ENCODE assay signal across 14 mouse cellular contexts in the genomic region with DNA sequence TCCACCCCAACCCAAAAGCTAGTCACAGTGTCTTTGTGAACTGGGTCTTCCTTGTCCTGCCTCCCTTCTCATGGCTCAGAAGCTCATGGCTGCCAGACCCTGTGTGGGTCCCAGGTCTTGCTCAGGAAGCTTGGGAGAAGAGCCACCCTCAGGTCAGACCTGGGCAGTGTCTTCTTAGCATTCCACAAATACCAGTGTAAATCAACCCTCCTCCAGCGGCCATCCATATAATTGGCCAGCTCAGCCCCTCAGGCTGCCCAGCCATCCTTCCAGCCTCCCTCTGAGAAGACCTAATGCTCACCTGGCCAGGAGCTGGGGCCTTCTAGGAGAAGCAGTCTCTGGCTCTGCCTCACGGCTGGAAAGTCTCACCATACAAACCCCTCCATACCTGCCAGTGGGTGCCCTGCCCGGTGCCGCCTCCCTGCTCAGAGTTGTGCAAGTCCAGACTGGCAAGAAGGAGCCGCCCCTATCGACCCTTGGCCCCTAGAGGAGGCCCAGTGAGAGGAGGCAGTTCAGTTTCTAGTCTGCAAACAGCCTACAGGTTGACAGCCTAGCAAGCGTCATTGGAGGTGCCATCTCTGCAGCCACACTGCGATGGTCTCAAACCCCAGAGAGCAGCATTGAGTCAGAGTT. TPM values are rescaled to one million over a fixed set of nuclear protein-coding genes. Genes with fewer than 3 reads are reported as not detected.
A peak's percentile ranks its signal among the peaks of the same experiment; 100 is the strongest.
DNase-seq lines count a peak whose midpoint lies in the region; ATAC-seq and TF ChIP-seq lines count a peak whose summit lies in the region.
"Had no signal": no experiment of that assay in that cellular context is flagged by ENCODE, and none has a peak within 500 bp of the region (broad histone marks: within the 10 kb centered on the region; RNA-seq: fewer than 3 reads in every experiment).

TSS of gene 2310007B03Rik (minus strand) at position 448 of the 633 bp plus-strand sequence.

- no peak within 1 kb of the TSS for H3K4me2 ChIP-seq in liver, embryonic 12.5 days
- H3K4me2 ChIP-seq in kidney, embryonic 16.5 days (replicated peaks; ENCODE audit: low read depth, low read length) = no peak within 1 kb of the TSS
- H3K4me2 ChIP-seq in stomach, embryonic 16.5 days (ENCODE audit: low read depth, low read length) = peak within 1 kb of the TSS; percentile 37; the same call in 1 of the 2 replicates
- H3K4me2 ChIP-seq in midbrain, embryonic 16.5 days (ENCODE audit: low read length) = no peak within 1 kb of the TSS
- H3K4me2 ChIP-seq: heart, embryonic 13.5 days had no signal

- TF ChIP-seq POLR2A in liver, adult 2 months (IDR thresholded peaks at IDR 0.05; ENCODE audit: extremely low read depth, insufficient read depth, low read length) = no peak
- TF ChIP-seq POLR2A in lung, adult 2 months (IDR thresholded peaks at IDR 0.05; ENCODE audit: borderline replicate concordance, extremely low read depth, low read depth, low read length) = no peak; the same call in 1 of the 2 replicates

- WGBS in liver, adult 2 months = 21% methylated on average over 8 of the region's 8 CpGs
- 54% methylated on average over 8 of the region's 8 CpGs for WGBS in liver, embryonic 12.5 days (ENCODE audit: insufficient replicate concordance)
- WGBS in kidney, embryonic 16.5 days = 60% methylated on average over 8 of the region's 8 CpGs
- 56% methylated on average over 8 of the region's 8 CpGs for WGBS in lung, adult 2 months
- WGBS in stomach, embryonic 16.5 days = 50% methylated on average over 8 of the region's 8 CpGs
- WGBS in midbrain, embryonic 16.5 days = 78% methylated on average over 8 of the region's 8 CpGs

- no peak within 1 kb of the TSS for H3K27ac ChIP-seq in liver, adult 2 months (replicated peaks; ENCODE audit: insufficient read depth, low read depth, low read length)
- H3K27ac ChIP-seq in liver, embryonic 12.5 days = no peak within 1 kb of the TSS
- H3K27ac ChIP-seq in kidney, embryonic 16.5 days (ENCODE audit: low read length) = peak within 1 kb of the TSS; percentile 40; the same call in 1 of the 2 replicates
- peak within 1 kb of the TSS; percentile 88 for H3K27ac ChIP-seq in stomach, embryonic 16.5 days (ENCODE audit: low read length)
- no peak within 1 kb of the TSS for H3K27ac ChIP-seq in gastrocnemius, adult 2 months
- H3K27ac ChIP-seq in midbrain, embryonic 16.5 days (ENCODE audit: low read length) = no peak within 1 kb of the TSS
- H3K27ac ChIP-seq: heart, embryonic 13.5 days had no signal

- TF ChIP-seq CTCF in liver, adult 2 months (IDR thresholded peaks at IDR 0.05; ENCODE audit: low read depth, low read length) = no peak
- TF ChIP-seq CTCF in lung, adult 2 months (IDR thresholded peaks at IDR 0.05; ENCODE audit: insufficient read depth, low read length) = no peak
- no peak for TF ChIP-seq CTCF in gastrocnemius, adult 2 months (IDR thresholded peaks at IDR 0.05)

- H3K79me2 ChIP-seq in liver, adult 2 months (ENCODE audit: control insufficient read depth, insufficient read depth, low read length) = no peaks in the 10 kb centered on the region

- no peak within 1 kb of the TSS for H3K4me3 ChIP-seq in liver, adult 2 months (ENCODE audit: insufficient read depth, low read depth, low read length)
- no peak within 1 kb of the TSS for H3K4me3 ChIP-seq in liver, embryonic 12.5 days
- H3K4me3 ChIP-seq in kidney, embryonic 16.5 days (ENCODE audit: low read length) = no peak within 1 kb of the TSS
- H3K4me3 ChIP-seq in lung, adult 2 months (replicated peaks; ENCODE audit: extremely low read depth, low read depth, low read length) = peak within 1 kb of the TSS; percentile 36
- H3K4me3 ChIP-seq in stomach, embryonic 16.5 days (replicated peaks; ENCODE audit: low read length) = peak within 1 kb of the TSS; percentile 30
- H3K4me3 ChIP-seq in gastrocnemius, adult 2 months = no peak within 1 kb of the TSS
- H3K4me3 ChIP-seq in midbrain, embryonic 16.5 days (ENCODE audit: low read depth, low read length) = no peak within 1 kb of the TSS
- H3K4me3 ChIP-seq: heart, embryonic 13.5 days had no signal

- peaks cover 7% of the 10 kb centered on the region; the same call in 1 of the 2 replicates for H3K4me1 ChIP-seq in liver, adult 2 months (ENCODE audit: control insufficient read depth, insufficient read depth, low read length)
- H3K4me1 ChIP-seq in liver, embryonic 12.5 days = no peaks in the 10 kb centered on the region
- peaks cover 8% of the 10 kb centered on the region; the same call in 1 of the 2 replicates for H3K4me1 ChIP-seq in kidney, embryonic 16.5 days (ENCODE audit: insufficient read depth, low read length)
- no peaks in the 10 kb centered on the region for H3K4me1 ChIP-seq in lung, adult 2 months (ENCODE audit: control insufficient read depth, insufficient read depth, low read length)
- H3K4me1 ChIP-seq in stomach, embryonic 16.5 days (ENCODE audit: control insufficient read depth, insufficient read depth, low read length) = no peaks in the 10 kb centered on the region; the same call in 1 of the 2 replicates
- H3K4me1 ChIP-seq in midbrain, embryonic 16.5 days (ENCODE audit: control insufficient read depth, insufficient read depth, low read length) = no peaks in the 10 kb centered on the region

- H3K36me3 ChIP-seq in liver, adult 2 months (ENCODE audit: control insufficient read depth, insufficient read depth, low read length) = no peaks in the 10 kb centered on the region
- no peaks in the 10 kb centered on the region for H3K36me3 ChIP-seq in liver, embryonic 12.5 days
- H3K36me3 ChIP-seq in kidney, embryonic 16.5 days (ENCODE audit: insufficient read depth, low read length) = no peaks in the 10 kb centered on the region
- no peaks in the 10 kb centered on the region for H3K36me3 ChIP-seq in stomach, embryonic 16.5 days (ENCODE audit: control insufficient read depth, insufficient read depth, low read length)
- H3K36me3 ChIP-seq in midbrain, embryonic 16.5 days (ENCODE audit: control insufficient read depth, insufficient read depth, low read length) = no peaks in the 10 kb centered on the region
- H3K36me3 ChIP-seq: heart, embryonic 13.5 days had no signal

- H3K9me3 ChIP-seq in liver, embryonic 12.5 days (replicated peaks) = no peaks in the 10 kb centered on the region
- H3K9me3 ChIP-seq in kidney, embryonic 16.5 days (ENCODE audit: low read length) = no peaks in the 10 kb centered on the region
- no peaks in the 10 kb centered on the region for H3K9me3 ChIP-seq in stomach, embryonic 16.5 days (replicated peaks; ENCODE audit: control insufficient read depth, low read length)
- no peaks in the 10 kb centered on the region for H3K9me3 ChIP-seq in midbrain, embryonic 16.5 days (replicated peaks; ENCODE audit: control insufficient read depth, low read length, poor library complexity, severe bottlenecking)
- H3K9me3 ChIP-seq: heart, embryonic 13.5 days had no signal

- H3K27me3 ChIP-seq in liver, adult 2 months (ENCODE audit: control insufficient read depth, insufficient read depth, low read length) = no peaks in the 10 kb centered on the region
- H3K27me3 ChIP-seq in liver, embryonic 12.5 days (replicated peaks) = no peaks in the 10 kb centered on the region
- no peaks in the 10 kb centered on the region for H3K27me3 ChIP-seq in kidney, embryonic 16.5 days (ENCODE audit: insufficient read depth, low read length)
- no peaks in the 10 kb centered on the region for H3K27me3 ChIP-seq in stomach, embryonic 16.5 days (ENCODE audit: control insufficient read depth, insufficient read depth, low read length)
- no peaks in the 10 kb centered on the region for H3K27me3 ChIP-seq in midbrain, embryonic 16.5 days (ENCODE audit: control insufficient read depth, insufficient read depth, low read depth, low read length)

- no peak for ATAC-seq in liver, embryonic 12.5 days
- ATAC-seq in kidney, embryonic 16.5 days (ENCODE audit: low FRiP score, low TSS enrichment) = peak; percentile 62
- peak; percentile 73; the same call in 1 of the 2 replicates for ATAC-seq in stomach, embryonic 16.5 days (ENCODE audit: insufficient read depth, low FRiP score)
- no peak for ATAC-seq in midbrain, embryonic 16.5 days

- no peak within 1 kb of the TSS for H3K9ac ChIP-seq in liver, adult 2 months (ENCODE audit: low read depth, low read length)
- no peak within 1 kb of the TSS for H3K9ac ChIP-seq in liver, embryonic 12.5 days
- H3K9ac ChIP-seq in kidney, embryonic 16.5 days (replicated peaks; ENCODE audit: low read length) = no peak within 1 kb of the TSS
- H3K9ac ChIP-seq in stomach, embryonic 16.5 days (ENCODE audit: low read length) = peak within 1 kb of the TSS; percentile 54; the same call in 1 of the 2 replicates
- H3K9ac ChIP-seq in midbrain, embryonic 16.5 days (ENCODE audit: low read depth, low read length) = no peak within 1 kb of the TSS
- H3K9ac ChIP-seq: heart, embryonic 13.5 days had no signal

- peak; percentile 66 for DNase-seq in liver, adult 2 months (ENCODE audit: extremely low read depth, low read depth, low spot score)
- DNase-seq in lung, adult 2 months = peak; percentile 56
- DNase-seq in gastrocnemius, adult 2 months = no peak
- DNase-seq in ovary, adult 18-20 months (ENCODE audit: low spot score) = no peak
- DNase-seq: thymus, postnatal 4 days had no signal

- intact Hi-C loops in gastrocnemius, adult 2 months (cut with DNase I) = no loop called here

RNA-seq across cellular contexts. Expression of gene 2310007B03Rik, which starts in this region (rescaled TPM):
- 0.07 TPM in 1 of 2 replicates, not detected in the other for total RNA-seq in liver, adult 2 months (2014; rRNA removed)
- polyA plus RNA-seq in liver, adult 2 months (2012; rRNA removed) = 0.20 and 0.29 TPM in 2 replicates
- polyA plus RNA-seq in liver, embryonic 12.5 days (2016; fragmentation: Nextera tagmentation; extraction: Ambion mirVana) = not detected in 2 replicates
- 2.2 and 2.3 TPM in 2 replicates for polyA plus RNA-seq in kidney, embryonic 16.5 days (2015; fragmentation: Nextera tagmentation; extraction: Ambion mirVana)
- 72.6 and 75.8 TPM in 2 replicates for polyA plus RNA-seq in lung, adult 2 months (2012; rRNA removed)
- 17.7 and 32.8 TPM in 2 replicates for polyA plus RNA-seq in stomach, embryonic 16.5 days (2015; fragmentation: Nextera tagmentation; extraction: Ambion mirVana)
- not detected for total RNA-seq in gastrocnemius, adult 2 months (2021)
- polyA plus RNA-seq in midbrain, embryonic 16.5 days (2015; fragmentation: Nextera tagmentation; extraction: Ambion mirVana) = 0.11 TPM in 1 of 2 replicates, not detected in the other
- total RNA-seq: gastrocnemius, adult 8-10 months; left cerebral cortex, adult 18-20 months; megakaryocyte progenitor cell, adult 5-6 weeks had no signal
- polyA plus RNA-seq: cortical plate, adult 2 months had no signal

Comparison
In these comparisons a context has a peak if more than half of its experiments do, and no peak if none do; other contexts are left out.
1. Peak in DNase-seq in liver, adult 2 months; RNA of the gene not detected or under 1 TPM.
2. H3K27ac ChIP-seq: peak in kidney, embryonic 16.5 days (single experiment) and stomach, embryonic 16.5 days (single experiment); none in liver, adult 2 months (single experiment), liver, embryonic 12.5 days (single experiment), gastrocnemius, adult 2 months (single experiment) and midbrain, embryonic 16.5 days (single experiment).
3. H3K4me3 ChIP-seq: peak in lung, adult 2 months (single experiment) and stomach, embryonic 16.5 days (single experiment); none in liver, adult 2 months (single experiment), liver, embryonic 12.5 days (single experiment), kidney, embryonic 16.5 days (single experiment), gastrocnemius, adult 2 months (single experiment) and midbrain, embryonic 16.5 days (single experiment).
4. ATAC-seq: peak in kidney, embryonic 16.5 days (single experiment) and stomach, embryonic 16.5 days (single experiment); none in liver, embryonic 12.5 days (single experiment) and midbrain, embryonic 16.5 days (single experiment).